In genomic region chr8:54014096-54014495, GRCm38 (mm10) we compare ENCODE assay signal across 24 mouse cellular contexts.
DNase-seq lines count a peak whose midpoint lies in the region; ATAC-seq and TF ChIP-seq lines count a peak whose summit lies in the region.
"Had no signal": no experiment of that assay in that cellular context is flagged by ENCODE, and none has a peak within 500 bp of the region (broad histone marks: within the 10 kb centered on the region; RNA-seq: fewer than 3 reads in every experiment).

No protein-coding gene starts in this region.

- H3K36me3 ChIP-seq in limb, embryonic 14.5 days (ENCODE audit: control insufficient read depth, insufficient read depth, low read length): no peaks in the 10 kb centered on the region
- H3K36me3 ChIP-seq in limb, embryonic 10.5 days: no peaks in the 10 kb centered on the region
- H3K36me3 ChIP-seq in ES-E14 (ENCODE audit: control insufficient read depth, insufficient read depth, low read length, poor library complexity, severe bottlenecking): no peaks in the 10 kb centered on the region
- no peaks in the 10 kb centered on the region for H3K36me3 ChIP-seq in lung, postnatal 0 days (ENCODE audit: insufficient read depth, low read length)
- H3K36me3 ChIP-seq: embryonic facial prominence, embryonic 15.5 days; forebrain, embryonic 10.5 days; heart, embryonic 10.5 days; hindbrain, embryonic 12.5 days had no signal

- DNase-seq in limb, embryonic 14.5 days (ENCODE audit: low spot score): peak; percentile 4
- DNase-seq in limb, embryonic 10.5 days (ENCODE audit: low spot score): no peak
- peak; percentile 47 for DNase-seq in ES-E14 (ENCODE audit: low read depth, low spot score)
- DNase-seq in ZHBTc4 (ENCODE audit: low read depth, low spot score): peak; percentile 81
- no peak for DNase-seq in lung, postnatal 14 days
- no peak for DNase-seq in kidney, postnatal 36 days
- no peak for DNase-seq in lung, postnatal 0 days (ENCODE audit: low spot score)
- DNase-seq: adrenal gland, postnatal 10 days; cerebellum, adult 11-12 months; cerebellum, adult 9-10 months; cerebellum, postnatal 25 days; gastrocnemius, adult 2 months; gastrocnemius, postnatal 36 days; heart, adult 11 months; heart, postnatal 10 days; heart, postnatal 4 days had no signal

- no peaks in the 10 kb centered on the region for H3K9me3 ChIP-seq in limb, embryonic 14.5 days (ENCODE audit: control insufficient read depth, low read length)
- no peaks in the 10 kb centered on the region for H3K9me3 ChIP-seq in limb, embryonic 10.5 days (replicated peaks)
- no peaks in the 10 kb centered on the region for H3K9me3 ChIP-seq in ES-E14 (ENCODE audit: control insufficient read depth, insufficient read depth, low read depth, low read length)
- no peaks in the 10 kb centered on the region for H3K9me3 ChIP-seq in lung, postnatal 0 days (ENCODE audit: low read length)
- H3K9me3 ChIP-seq: embryonic facial prominence, embryonic 15.5 days; forebrain, embryonic 10.5 days; heart, embryonic 10.5 days; hindbrain, embryonic 12.5 days had no signal

- ATAC-seq in limb, embryonic 14.5 days (ENCODE audit: low FRiP score, low read depth): peak; percentile 57; the same call in 1 of the 2 replicates
- ATAC-seq in lung, postnatal 0 days: no peak
- ATAC-seq: forebrain, embryonic 14.5 days; hindbrain, embryonic 16.5 days; inflammation-experienced regulatory T-cells, adult 6 months had no signal

- H3K4me2 ChIP-seq in limb, embryonic 14.5 days (replicated peaks; ENCODE audit: low read depth, low read length, severe bottlenecking): no peak overlapping the region
- no peak overlapping the region for H3K4me2 ChIP-seq in lung, postnatal 0 days (replicated peaks; ENCODE audit: low read depth, low read length)
- H3K4me2 ChIP-seq: embryonic facial prominence, embryonic 15.5 days; hindbrain, embryonic 12.5 days had no signal

- no peak overlapping the region for H3K9ac ChIP-seq in limb, embryonic 14.5 days (ENCODE audit: low read depth, low read length, severe bottlenecking)
- no peak overlapping the region for H3K9ac ChIP-seq in ES-E14 (ENCODE audit: insufficient read depth, low read depth, low read length, poor library complexity, severe bottlenecking)
- H3K9ac ChIP-seq in lung, postnatal 0 days (replicated peaks; ENCODE audit: low read depth): no peak overlapping the region
- H3K9ac ChIP-seq: embryonic facial prominence, embryonic 15.5 days; hindbrain, embryonic 12.5 days had no signal

- no peak for TF ChIP-seq CTCF in lung, postnatal 0 days (IDR thresholded peaks at IDR 0.05)

- in situ Hi-C loops in ES-E14 (cut with MboI; ENCODE audit: low sequenced_read_pairs in 2 of 2, unreplicated experiment in 2 of 2): no loop called here

- WGBS in limb, embryonic 14.5 days: 66% methylated on average over 3 of the region's 3 CpGs
- 74% methylated on average over 3 of the region's 3 CpGs for WGBS in limb, embryonic 10.5 days
- WGBS in lung, postnatal 0 days: 71% methylated on average over 3 of the region's 3 CpGs

- no peaks in the 10 kb centered on the region for H3K27me3 ChIP-seq in limb, embryonic 14.5 days (ENCODE audit: control insufficient read depth, insufficient read depth, low read length)
- H3K27me3 ChIP-seq in limb, embryonic 10.5 days (ENCODE audit: low read depth, poor library complexity, severe bottlenecking): no peaks in the 10 kb centered on the region
- H3K27me3 ChIP-seq in lung, postnatal 0 days (replicated peaks; ENCODE audit: insufficient read depth, low read length): no peaks in the 10 kb centered on the region
- H3K27me3 ChIP-seq: embryonic facial prominence, embryonic 15.5 days; hindbrain, embryonic 12.5 days had no signal

- TF ChIP-seq EP300 in lung, postnatal 0 days (IDR thresholded peaks at IDR 0.05): no peak

- no peaks in the 10 kb centered on the region for H3K4me1 ChIP-seq in limb, embryonic 14.5 days (ENCODE audit: control insufficient read depth, insufficient read depth, low read length)
- H3K4me1 ChIP-seq in limb, embryonic 10.5 days: no peaks in the 10 kb centered on the region
- peaks cover 0 to 2% of the 10 kb centered on the region in 2 experiments; a peak in 2 of 4 replicates for H3K4me1 ChIP-seq in ES-E14 (ENCODE audit: control insufficient read depth in 2 of 2, insufficient read depth in 2 of 2, low read length in 2 of 2, poor library complexity in 1 of 2)
- no peaks in the 10 kb centered on the region for H3K4me1 ChIP-seq in lung, postnatal 0 days (ENCODE audit: insufficient read depth, low read depth, low read length)
- H3K4me1 ChIP-seq: embryonic facial prominence, embryonic 15.5 days; heart, embryonic 10.5 days; hindbrain, embryonic 12.5 days had no signal

- no peak for TF ChIP-seq POLR2A in limb, embryonic 14.5 days (IDR thresholded peaks at IDR 0.05; ENCODE audit: borderline replicate concordance, extremely low read depth, insufficient read depth, insufficient read length)

- no peak overlapping the region for H3K27ac ChIP-seq in limb, embryonic 14.5 days (replicated peaks; ENCODE audit: low read depth, low read length)
- no peak overlapping the region for H3K27ac ChIP-seq in limb, embryonic 10.5 days
- no peak overlapping the region for H3K27ac ChIP-seq in ES-E14 (ENCODE audit: insufficient read depth, low read depth, low read length, poor library complexity, severe bottlenecking)
- H3K27ac ChIP-seq in lung, postnatal 0 days (ENCODE audit: low read length): no peak overlapping the region
- H3K27ac ChIP-seq: embryonic facial prominence, embryonic 15.5 days; forebrain, embryonic 10.5 days; gastrocnemius, adult 2 months; heart, embryonic 10.5 days; hindbrain, embryonic 12.5 days had no signal

- H3K4me3 ChIP-seq in limb, embryonic 14.5 days (replicated peaks; ENCODE audit: low read length): no peak overlapping the region
- H3K4me3 ChIP-seq in limb, embryonic 10.5 days: no peak overlapping the region
- no peak overlapping the region for H3K4me3 ChIP-seq in ES-E14 (ENCODE audit: insufficient read depth in 1 of 2, low read depth in 1 of 2, low read length in 2 of 2, poor library complexity in 1 of 2, severe bottlenecking in 1 of 2)
- no peak overlapping the region for H3K4me3 ChIP-seq in lung, postnatal 0 days (ENCODE audit: low read depth, low read length)
- H3K4me3 ChIP-seq: embryonic facial prominence, embryonic 15.5 days; erythroblast, embryonic 14.5 days; forebrain, embryonic 10.5 days; gastrocnemius, adult 2 months; heart, embryonic 10.5 days; hindbrain, embryonic 12.5 days had no signal

TF ChIP-seq in ES-E14, 5 proteins besides CTCF, POLR2A, EP300 and RAD21:
- 0 out of 2 replicates have a peak, but pooled peaks have one; percentile 5 for TF ChIP-seq ZC3H11A (IDR thresholded peaks at IDR 0.05; ENCODE audit: borderline replicate concordance, low read depth, low read length)
- no peak for TF ChIP-seq MAFK (IDR thresholded peaks at IDR 0.05; ENCODE audit: insufficient read depth, low read depth, low read length)
- TF ChIP-seq HCFC1 (IDR thresholded peaks at IDR 0.05; ENCODE audit: borderline replicate concordance, insufficient read depth, low read length): no peak
- TF ChIP-seq ZNF384 (IDR thresholded peaks at IDR 0.05; ENCODE audit: low read depth, low read length): 0 out of 2 replicates have a peak, but pooled peaks have one; percentile 24

Comparison
In these comparisons a context has a peak if more than half of its experiments do, and no peak if none do; other contexts are left out.
1. DNase-seq: peak in limb, embryonic 14.5 days (single experiment), ES-E14 (single experiment) and ZHBTc4 (single experiment); none in limb, embryonic 10.5 days (single experiment), lung, postnatal 14 days (single experiment), kidney, postnatal 36 days (0 of 2) and lung, postnatal 0 days (single experiment).